Mouse (Mus musculus) liver, adult 2 months (tissue): Measurements from ENCODE around the gene Rhbdd3.

ENCODE experiments used
- CTCF ChIP-seq: fragments of 200-500 bp; IDR thresholded peaks from 2 replicates; pipeline ENCODE4 v1.5.1; 2011; ENCODE audit warnings: low read depth, low read length, control low read depth
- POLR2A ChIP-seq: fragments of 200-500 bp; IDR thresholded peaks from 2 replicates; pipeline ENCODE4 v1.6.1; 2011; ENCODE audit warnings: low read length, control low read depth; ENCODE audit not compliant: insufficient read depth; ENCODE audit errors: extremely low read depth

GRCm38 (mm10) chr11:5067063-5067462 is 31.7 kb upstream of the Rhbdd3 start:
- TF ChIP-seq POLR2A: no peak
- TF ChIP-seq CTCF: no peak
